Mouse (Mus musculus): ENCODE results near the gene Il34. TPM values are rescaled to one million over a fixed set of nuclear protein-coding genes. Genes with fewer than 3 reads are reported as not detected.

Gene Il34
- polyA plus RNA-seq, 1 experiment from 2014 or later = 1.2 TPM

DNA sequence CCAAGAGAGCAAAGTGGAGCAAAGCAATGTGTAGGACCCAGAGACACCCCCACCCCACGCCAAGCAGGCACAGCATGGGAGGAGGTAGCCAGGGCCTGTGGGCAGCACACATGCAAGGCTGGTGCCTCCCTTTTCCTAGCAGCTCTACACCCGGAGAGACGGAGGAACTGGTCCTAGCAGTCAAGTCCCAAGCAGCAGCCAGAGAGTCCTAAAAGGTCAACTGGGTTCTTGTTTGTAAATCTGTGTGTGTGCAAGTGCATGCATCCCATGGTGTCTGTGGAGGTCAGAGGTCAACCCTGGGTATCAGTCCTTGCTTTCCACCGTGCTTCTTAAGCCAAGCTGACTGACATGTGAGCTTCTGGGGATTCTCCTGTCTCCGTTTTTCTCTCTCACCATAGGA, 111.5 kb downstream of the Il34 start:
- H3K4me2 ChIP-seq (replicated peaks; ENCODE audit: low read depth, low read length) = no peak overlapping the region
- no peaks in the 10 kb centered on the region for H3K27me3 ChIP-seq (ENCODE audit: control insufficient read depth, insufficient read depth, low read length)
- WGBS = 79% methylated on average over 5 of the region's 5 CpGs
- ATAC-seq (ENCODE audit: insufficient number of reproducible peaks, insufficient read depth, low FRiP score, low read depth) = no peak
- H3K4me3 ChIP-seq (ENCODE audit: low read depth, low read length) = no peak overlapping the region
- H3K9me3 ChIP-seq (ENCODE audit: control insufficient read depth, low read depth, low read length) = no peaks in the 10 kb centered on the region
- no peak overlapping the region for H3K27ac ChIP-seq (ENCODE audit: low read length)
- no peak overlapping the region for H3K9ac ChIP-seq (replicated peaks; ENCODE audit: low read depth, low read length)
- H3K4me1 ChIP-seq (ENCODE audit: control insufficient read depth, insufficient read depth, low read length) = no peaks in the 10 kb centered on the region
- no peaks in the 10 kb centered on the region; the same call in 1 of the 2 replicates for H3K36me3 ChIP-seq (ENCODE audit: control insufficient read depth, insufficient read depth, low read length)

Other genes starting within 250 kb of the Il34 start
- gene Vac14, start 187.3 kb downstream of the Il34 start, polyA plus RNA-seq (2014; fragmentation: Nextera tagmentation; extraction: Ambion mirVana) = 18.7 and 20.9 TPM in 2 replicates
- 13.2 and 14.2 TPM in 2 replicates for gene Mtss1l, start 84.4 kb downstream of the Il34 start, polyA plus RNA-seq (2014; fragmentation: Nextera tagmentation; extraction: Ambion mirVana)
- gene Cog4, start 40.7 kb upstream of the Il34 start, polyA plus RNA-seq (2014; fragmentation: Nextera tagmentation; extraction: Ambion mirVana) = 61.5 and 67.4 TPM in 2 replicates
- gene Sf3b3, start 40.9 kb upstream of the Il34 start, polyA plus RNA-seq (2014; fragmentation: Nextera tagmentation; extraction: Ambion mirVana) = 148 TPM in 2 replicates
- gene Fuk, start 96.6 kb upstream of the Il34 start, polyA plus RNA-seq (2014; fragmentation: Nextera tagmentation; extraction: Ambion mirVana) = 8.2 and 9.0 TPM in 2 replicates
- 11.0 and 11.6 TPM in 2 replicates for gene St3gal2, start 114.0 kb upstream of the Il34 start, polyA plus RNA-seq (2014; fragmentation: Nextera tagmentation; extraction: Ambion mirVana)
- gene Ddx19a, start 191.9 kb upstream of the Il34 start, polyA plus RNA-seq (2014; fragmentation: Nextera tagmentation; extraction: Ambion mirVana) = 18.4 and 18.8 TPM in 2 replicates
- 6.2 and 7.7 TPM in 2 replicates for gene Ddx19b, start 225.8 kb upstream of the Il34 start, polyA plus RNA-seq (2014; fragmentation: Nextera tagmentation; extraction: Ambion mirVana)
- gene Aars, start 227.2 kb upstream of the Il34 start, polyA plus RNA-seq (2014; fragmentation: Nextera tagmentation; extraction: Ambion mirVana) = 43.2 and 52.0 TPM in 2 replicates

Data from stomach, embryonic 14.5 days (tissue).